Comparison of ENCODE assay signal across 8 mouse cellular contexts in genomic region chr5:34932458-34932806, GRCm38 (mm10). TPM values are rescaled to one million over a fixed set of nuclear protein-coding genes. Genes with fewer than 3 reads are reported as not detected.
DNase-seq lines count a peak whose midpoint lies in the region; ATAC-seq and TF ChIP-seq lines count a peak whose summit lies in the region.

No protein-coding gene starts in this region.

- H3K4me2 ChIP-seq in forebrain, embryonic 12.5 days, result no peak overlapping the region
- H3K4me2 ChIP-seq in forebrain, embryonic 11.5 days (ENCODE audit: low read depth, low read length, severe bottlenecking), result no peak overlapping the region
- no peak overlapping the region for H3K4me2 ChIP-seq in heart, embryonic 14.5 days (ENCODE audit: low read length)
- H3K4me2 ChIP-seq in liver, postnatal 0 days (ENCODE audit: low read depth, low read length), result no peak overlapping the region

- TF ChIP-seq CTCF in liver, postnatal 0 days (IDR thresholded peaks at IDR 0.05; ENCODE audit: low read depth), result no peak

- peak overlapping the region; percentile 66; the same call in 1 of the 2 replicates for H3K27ac ChIP-seq in forebrain, embryonic 12.5 days
- no peak overlapping the region for H3K27ac ChIP-seq in forebrain, embryonic 11.5 days (ENCODE audit: low read depth, low read length)
- H3K27ac ChIP-seq in heart, embryonic 14.5 days (replicated peaks in 1 of 2; ENCODE audit: control insufficient read depth in 1 of 2, insufficient read depth in 1 of 2, low read depth in 2 of 2, low read length in 2 of 2), result peak overlapping the region; percentile 73 to 78; a peak in 3 of 4 replicates
- H3K27ac ChIP-seq in liver, postnatal 0 days (ENCODE audit: low read depth), result peak overlapping the region; percentile 65; the same call in 1 of the 2 replicates

- no peaks in the 10 kb centered on the region for H3K36me3 ChIP-seq in forebrain, embryonic 12.5 days (replicated peaks)
- H3K36me3 ChIP-seq in forebrain, embryonic 11.5 days (ENCODE audit: control insufficient read depth, insufficient read depth, low read length), result no peaks in the 10 kb centered on the region
- no peaks in the 10 kb centered on the region for H3K36me3 ChIP-seq in heart, embryonic 14.5 days (ENCODE audit: control insufficient read depth, insufficient read depth, low read length)
- H3K36me3 ChIP-seq in liver, postnatal 0 days (replicated peaks; ENCODE audit: insufficient read depth, low read length), result no peaks in the 10 kb centered on the region

- H3K27me3 ChIP-seq in forebrain, embryonic 12.5 days, result no peaks in the 10 kb centered on the region
- no peaks in the 10 kb centered on the region for H3K27me3 ChIP-seq in forebrain, embryonic 11.5 days (ENCODE audit: control insufficient read depth, insufficient read depth, low read length)
- no peaks in the 10 kb centered on the region for H3K27me3 ChIP-seq in heart, embryonic 14.5 days (ENCODE audit: control insufficient read depth, insufficient read depth, low read length)
- H3K27me3 ChIP-seq in liver, postnatal 0 days (ENCODE audit: insufficient read depth, low read length), result no peaks in the 10 kb centered on the region

- 30% methylated on average over 4 of the region's 4 CpGs for WGBS in forebrain, embryonic 12.5 days
- WGBS in forebrain, embryonic 11.5 days, result 32% methylated on average over 4 of the region's 4 CpGs
- WGBS in heart, embryonic 14.5 days, result 46% methylated on average over 4 of the region's 4 CpGs
- 39% methylated on average over 4 of the region's 4 CpGs for WGBS in liver, postnatal 0 days (ENCODE audit: insufficient replicate concordance)

- H3K4me1 ChIP-seq in forebrain, embryonic 12.5 days, result peaks cover 22% of the 10 kb centered on the region
- no peaks in the 10 kb centered on the region for H3K4me1 ChIP-seq in forebrain, embryonic 11.5 days (replicated peaks; ENCODE audit: control insufficient read depth, insufficient read depth, low read length)
- peaks cover 13 to 19% of the 10 kb centered on the region in 2 experiments for H3K4me1 ChIP-seq in heart, embryonic 14.5 days (ENCODE audit: control insufficient read depth in 2 of 2, insufficient read depth in 2 of 2, low read length in 2 of 2)
- peaks cover 32% of the 10 kb centered on the region for H3K4me1 ChIP-seq in liver, postnatal 0 days (ENCODE audit: insufficient read depth)

- DNase-seq in forebrain, embryonic 11.5 days (ENCODE audit: low spot score), result no peak
- peak; percentile 45 for DNase-seq in adipocyte (ENCODE audit: low spot score)
- DNase-seq in liver, postnatal 0 days, result no peak
- no peak for DNase-seq in left cerebral cortex, adult 18-20 months (ENCODE audit: low spot score in 2 of 2)
- no peak for DNase-seq in layer of hippocampus, adult 11-12 months (ENCODE audit: low spot score)
- DNase-seq in right cerebral cortex, postnatal 25 days, result no peak

- H3K4me3 ChIP-seq in forebrain, embryonic 12.5 days (replicated peaks), result no peak overlapping the region
- no peak overlapping the region for H3K4me3 ChIP-seq in forebrain, embryonic 11.5 days (ENCODE audit: low read depth, low read length)
- no peak overlapping the region for H3K4me3 ChIP-seq in heart, embryonic 14.5 days (ENCODE audit: control insufficient read depth in 1 of 2, insufficient read depth in 1 of 2, low read depth in 1 of 2, low read length in 2 of 2)
- no peak overlapping the region for H3K4me3 ChIP-seq in liver, postnatal 0 days (ENCODE audit: low read depth, low read length)

- no peaks in the 10 kb centered on the region for H3K9me3 ChIP-seq in forebrain, embryonic 12.5 days
- H3K9me3 ChIP-seq in forebrain, embryonic 11.5 days (ENCODE audit: control insufficient read depth, low read length), result no peaks in the 10 kb centered on the region
- H3K9me3 ChIP-seq in heart, embryonic 14.5 days (ENCODE audit: control insufficient read depth, low read length), result no peaks in the 10 kb centered on the region
- no peaks in the 10 kb centered on the region for H3K9me3 ChIP-seq in liver, postnatal 0 days (ENCODE audit: low read length)

- H3K9ac ChIP-seq in forebrain, embryonic 12.5 days, result no peak overlapping the region
- H3K9ac ChIP-seq in forebrain, embryonic 11.5 days (ENCODE audit: low read length), result no peak overlapping the region
- H3K9ac ChIP-seq in heart, embryonic 14.5 days (ENCODE audit: low read length), result no peak overlapping the region
- H3K9ac ChIP-seq in liver, postnatal 0 days (replicated peaks), result no peak overlapping the region

- ATAC-seq in forebrain, embryonic 12.5 days (ENCODE audit: low FRiP score), result no peak
- ATAC-seq in forebrain, embryonic 11.5 days (replicated peaks; ENCODE audit: low FRiP score), result no peak
- ATAC-seq in heart, embryonic 14.5 days (ENCODE audit: insufficient number of reproducible peaks, insufficient read depth, low FRiP score, low read depth), result no peak
- no peak for ATAC-seq in liver, postnatal 0 days

- TF ChIP-seq EP300 in liver, postnatal 0 days (IDR thresholded peaks at IDR 0.05; ENCODE audit: low read depth), result no peak

RNA-seq across cellular contexts. Expression of gene Rgs12, which starts 16.8 kb away (rescaled TPM):
- 74.9 and 75.4 TPM in 2 replicates for polyA plus RNA-seq in forebrain, embryonic 12.5 days (2016; fragmentation: Nextera tagmentation; extraction: Ambion mirVana)
- 54.4 and 55.9 TPM in 2 replicates for polyA plus RNA-seq in forebrain, embryonic 11.5 days (2014; fragmentation: Nextera tagmentation; extraction: Ambion mirVana)
- 23.3 and 30.6 TPM in 2 replicates for polyA plus RNA-seq in heart, embryonic 14.5 days (2014; fragmentation: Nextera tagmentation; extraction: Ambion mirVana)
- polyA plus RNA-seq in liver, postnatal 0 days (2015; fragmentation: Nextera tagmentation; extraction: Ambion mirVana), result 6.9 and 7.3 TPM in 2 replicates
- total RNA-seq in left cerebral cortex, adult 18-20 months (2021), result 10 to 100 TPM; 49.6 to 50.4 TPM

RNA-seq across cellular contexts. Expression of gene Msantd1, which starts 24.6 kb away (rescaled TPM):
- 3.0 and 3.4 TPM in 2 replicates for polyA plus RNA-seq in forebrain, embryonic 12.5 days (2016; fragmentation: Nextera tagmentation; extraction: Ambion mirVana)
- 2.5 and 2.8 TPM in 2 replicates for polyA plus RNA-seq in forebrain, embryonic 11.5 days (2014; fragmentation: Nextera tagmentation; extraction: Ambion mirVana)
- polyA plus RNA-seq in heart, embryonic 14.5 days (2014; fragmentation: Nextera tagmentation; extraction: Ambion mirVana), result 0.42 and 0.73 TPM in 2 replicates
- polyA plus RNA-seq in liver, postnatal 0 days (2015; fragmentation: Nextera tagmentation; extraction: Ambion mirVana), result 0.05 and 0.22 TPM in 2 replicates
- 1 to 10 TPM; 3.8 to 6.4 TPM for total RNA-seq in left cerebral cortex, adult 18-20 months (2021)
